Mouse (Mus musculus) spleen, postnatal 4 days (tissue): ENCODE measurements around the gene Ccdc103.

ENCODE experiments used
- DNase-seq, 2 experiments: peaks; one replicate each; pipeline ENCODE4 v3.0.0; 2022; ENCODE audit warnings: low spot score in 2 of 2

Gene Ccdc103

GRCm38 (mm10) chr11:102880585-102881313 lies at the start of gene Ccdc103, which contains the start of gene Eftud2:
Gene Ccdc103, plus strand, starts transcription at chr11:102881204.
Gene Eftud2, minus strand, starts transcription at chr11:102880985.
- peak; percentile 93 to 96 for DNase-seq

- no peak for DNase-seq
Measured at GRCm38 (mm10) chr11:102832700-102833297, 48.2 kb upstream of the Ccdc103 start.

- no peak for DNase-seq
Measured at GRCm38 (mm10) chr11:102834219-102834618, 46.8 kb upstream of the Ccdc103 start.

GRCm38 (mm10) chr11:102835549-102835948 lies 45.5 kb upstream of the Ccdc103 start, which contains the start of gene Higd1b:
Gene Higd1b, plus strand, starts transcription at chr11:102835849.
- DNase-seq, result no peak

- no peak for DNase-seq
Measured at GRCm38 (mm10) chr11:102836146-102836545, 44.9 kb upstream of the Ccdc103 start.

GRCm38 (mm10) chr11:102837385-102837784 lies 43.6 kb upstream of the Ccdc103 start:
- no peak for DNase-seq

GRCm38 (mm10) chr11:102838126-102838525 lies 42.9 kb upstream of the Ccdc103 start:
- DNase-seq, result no peak

GRCm38 (mm10) chr11:102838616-102839150 lies 42.3 kb upstream of the Ccdc103 start:
- no peak for DNase-seq

GRCm38 (mm10) chr11:102845926-102846325 lies 35.1 kb upstream of the Ccdc103 start:
- DNase-seq, result no peak

- DNase-seq, result peak; percentile 41 to 77
Measured at GRCm38 (mm10) chr11:102851883-102852282, 29.1 kb upstream of the Ccdc103 start.

- no peak for DNase-seq
Measured at GRCm38 (mm10) chr11:102853760-102854159, 27.2 kb upstream of the Ccdc103 start.

GRCm38 (mm10) chr11:102855941-102856340 lies 25.1 kb upstream of the Ccdc103 start:
- no peak for DNase-seq

- DNase-seq, result no peak
Measured at GRCm38 (mm10) chr11:102858951-102859350, 22.1 kb upstream of the Ccdc103 start.

- no peak for DNase-seq
Measured at GRCm38 (mm10) chr11:102859933-102860332, 21.1 kb upstream of the Ccdc103 start.

GRCm38 (mm10) chr11:102864272-102864671 lies 16.7 kb upstream of the Ccdc103 start:
- DNase-seq, result no peak

- no peak for DNase-seq
Measured at GRCm38 (mm10) chr11:102874801-102875334, 6.1 kb upstream of the Ccdc103 start.

GRCm38 (mm10) chr11:102879558-102879957 lies 1.4 kb upstream of the Ccdc103 start:
- no peak for DNase-seq

GRCm38 (mm10) chr11:102881314-102882198 lies 552 bp downstream of the Ccdc103 start:
- no peak for DNase-seq

- no peak for DNase-seq
Measured at GRCm38 (mm10) chr11:102884616-102885219, 3.7 kb downstream of the Ccdc103 start, which contains the start of gene Fam187a. Gene Fam187a, plus strand, starts transcription at chr11:102885169.

GRCm38 (mm10) chr11:102887433-102887832 lies 6.4 kb downstream of the Ccdc103 start:
- DNase-seq, result no peak

- no peak for DNase-seq
Measured at GRCm38 (mm10) chr11:102888135-102888534, 7.1 kb downstream of the Ccdc103 start.
